Mouse (Mus musculus): ENCODE results near the gene Maip1. TPM values are rescaled to one million over a fixed set of nuclear protein-coding genes. Genes with fewer than 3 reads are reported as not detected.

The Maip1 gene
- polyA plus RNA-seq (2017; shearing (Covaris generic)) = 10.2 TPM

DNA sequence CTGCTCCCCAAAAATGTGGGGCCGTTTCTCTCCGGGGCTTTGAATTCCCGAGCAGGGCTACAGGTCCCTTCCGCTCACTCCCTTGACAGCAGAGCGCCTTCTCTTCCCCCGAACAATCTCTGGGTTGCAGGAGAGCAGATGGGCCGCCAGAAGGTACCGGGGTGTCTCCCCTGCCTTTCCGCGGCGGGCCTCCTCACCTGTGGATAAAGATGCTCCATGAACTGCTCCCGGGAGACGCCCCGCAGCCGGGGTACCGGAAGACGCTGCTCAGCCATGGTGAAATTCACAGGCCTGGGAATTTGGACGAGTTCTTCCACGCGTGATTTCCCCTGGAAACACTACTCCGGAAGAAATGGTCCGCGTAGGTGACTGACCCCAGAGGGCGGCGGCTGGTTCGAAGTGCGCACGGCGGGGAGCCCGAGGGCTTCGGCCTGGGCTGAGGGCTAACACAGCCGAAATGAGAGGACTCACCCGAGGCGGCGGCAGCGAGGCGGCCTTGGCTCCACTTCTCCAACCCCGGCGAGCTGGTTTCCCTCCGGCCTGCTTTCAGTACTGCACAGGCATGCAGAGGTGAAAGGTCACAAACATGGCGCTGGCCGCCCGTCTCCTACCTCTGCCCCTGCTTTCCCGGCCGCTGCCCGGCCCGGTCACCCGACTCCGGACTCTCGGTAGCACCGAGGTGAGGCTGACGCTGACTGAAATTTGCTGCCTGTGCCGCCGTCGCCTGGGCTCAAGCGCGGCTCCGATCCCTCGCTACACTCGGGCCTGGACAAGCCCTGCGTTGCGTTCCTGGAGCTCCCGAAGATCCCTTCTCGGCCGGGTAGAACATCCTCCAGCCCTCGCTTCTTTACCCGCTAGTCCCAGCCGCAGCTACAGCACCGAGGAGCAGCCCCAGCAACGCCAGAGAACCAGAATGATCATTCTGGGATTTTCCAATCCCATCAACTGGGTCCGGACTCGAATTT is at the start of gene Maip1, which contains the start of gene Tyw5:
Maip1 (plus strand) TSS at position 142 of the 965 bp plus-strand sequence.
Tyw5 (minus strand) TSS at position 915 of the 965 bp plus-strand sequence.

DNA sequence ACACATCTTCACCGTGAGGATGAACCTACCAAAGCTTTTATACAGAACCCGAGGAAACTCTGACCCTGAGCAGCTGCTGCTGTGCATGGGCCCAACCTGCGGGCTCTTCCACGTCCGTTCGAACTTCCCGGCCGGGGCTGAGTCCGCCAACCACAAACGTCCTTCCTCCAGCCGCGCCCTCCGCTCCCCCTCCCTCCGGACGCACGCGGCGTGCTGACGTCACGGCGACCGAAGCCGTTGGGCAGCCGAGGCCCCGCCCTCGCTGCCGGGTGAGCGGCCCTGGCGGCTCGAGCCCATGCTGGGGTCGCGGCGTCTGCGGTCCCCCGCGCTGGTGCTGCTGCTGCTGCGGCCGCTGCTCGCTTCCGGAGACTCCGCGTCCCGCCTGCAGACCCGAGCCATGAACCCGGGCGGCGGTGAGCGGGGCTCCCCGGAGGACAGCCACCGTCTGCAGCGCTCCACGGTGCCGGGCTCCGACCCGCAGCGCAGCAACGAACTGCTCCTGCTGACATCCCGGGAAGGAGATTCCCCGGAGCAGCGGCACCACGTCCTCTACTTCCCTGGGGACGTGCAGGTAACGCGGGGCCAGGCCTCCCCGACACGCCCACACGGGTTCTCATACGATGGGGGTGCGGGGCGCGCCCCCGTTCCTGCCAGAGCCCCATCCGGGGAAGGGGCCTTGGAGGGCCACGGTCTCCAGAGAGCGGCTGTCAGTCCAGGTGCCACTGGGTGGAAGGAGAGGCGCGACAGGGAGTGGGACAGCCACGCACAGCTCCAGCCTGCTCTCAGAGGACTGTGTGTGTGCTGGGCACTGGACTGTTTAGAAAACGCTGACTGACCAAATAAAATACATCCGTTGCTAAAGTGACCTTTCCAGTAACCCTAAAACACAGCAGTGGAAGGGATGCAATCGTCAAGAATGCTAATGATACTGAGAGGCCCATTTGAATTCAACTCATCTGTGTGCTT is 28.5 kb upstream of the Maip1 start, which contains the start of gene 1700066M21Rik:
1700066M21Rik (plus strand) TSS at position 245 of the 966 bp plus-strand sequence.

Other genes with a start within 250 kb of the Maip1 start
- gene 1700066M21Rik, start 28.7 kb upstream of the Maip1 start, polyA plus RNA-seq (2017; shearing (Covaris generic)) = 2.8 TPM
- gene Tyw5, start 773 bp downstream of the Maip1 start, polyA plus RNA-seq (2017; shearing (Covaris generic)) = 33.8 TPM

All from inflammation-experienced regulatory T-cells, adult 16 weeks (primary cell).